Mouse (Mus musculus) thymus, postnatal 10 days (tissue): Measurements from ENCODE around the gene Tyro3.

Experiments
- DNase-seq, 2 experiments: peaks; one replicate each; pipeline ENCODE4 v3.0.0; 2021; ENCODE audit warnings: low spot score in 2 of 2

Tyro3 gene

DNA sequence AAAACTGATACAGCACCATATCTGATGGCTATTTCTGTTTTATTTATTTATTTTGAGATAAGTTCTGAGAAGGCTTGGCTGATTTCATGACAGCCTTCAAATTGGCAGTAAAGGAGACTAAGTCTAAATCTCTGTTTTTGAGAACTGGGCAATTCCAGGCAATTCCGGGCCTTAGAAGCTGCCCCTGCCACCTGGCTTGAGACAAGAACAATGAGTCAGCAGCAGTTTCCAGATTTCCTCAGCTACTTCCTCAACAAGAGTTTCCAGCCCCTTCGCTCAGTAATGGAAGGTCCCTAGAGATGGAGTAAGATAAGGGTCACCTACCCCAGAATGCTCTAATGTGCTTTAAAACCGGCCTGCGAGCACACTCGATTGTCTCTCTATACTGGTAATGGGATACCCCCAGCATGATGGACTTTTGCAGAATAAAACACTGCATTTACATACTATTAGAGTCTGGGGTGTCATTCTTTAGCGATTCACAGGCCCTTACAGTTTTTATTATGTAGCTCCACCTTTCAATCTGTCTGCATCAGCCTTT, 57.8 kb downstream of the Tyro3 start:
- no peak for DNase-seq

DNA sequence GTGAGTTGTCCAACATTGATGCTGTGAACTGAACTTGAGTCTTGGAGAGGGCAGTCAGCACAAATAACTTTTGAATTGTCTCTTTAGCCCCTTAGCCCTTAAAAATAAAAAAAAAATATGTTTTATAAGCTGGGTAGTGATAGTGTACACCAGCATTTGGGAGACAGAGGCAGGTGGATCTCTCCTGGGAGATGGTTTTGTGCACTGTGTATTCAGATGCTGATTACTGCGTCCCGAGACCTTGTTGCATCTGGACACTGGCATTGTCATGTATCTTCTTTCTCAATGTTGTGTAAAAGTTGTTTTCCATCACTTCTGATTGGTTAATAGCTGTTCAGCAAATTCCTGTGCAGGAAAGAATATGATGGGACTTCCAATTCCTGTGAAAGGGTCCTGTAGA, 59.8 kb downstream of the Tyro3 start:
- no peak for DNase-seq

DNA sequence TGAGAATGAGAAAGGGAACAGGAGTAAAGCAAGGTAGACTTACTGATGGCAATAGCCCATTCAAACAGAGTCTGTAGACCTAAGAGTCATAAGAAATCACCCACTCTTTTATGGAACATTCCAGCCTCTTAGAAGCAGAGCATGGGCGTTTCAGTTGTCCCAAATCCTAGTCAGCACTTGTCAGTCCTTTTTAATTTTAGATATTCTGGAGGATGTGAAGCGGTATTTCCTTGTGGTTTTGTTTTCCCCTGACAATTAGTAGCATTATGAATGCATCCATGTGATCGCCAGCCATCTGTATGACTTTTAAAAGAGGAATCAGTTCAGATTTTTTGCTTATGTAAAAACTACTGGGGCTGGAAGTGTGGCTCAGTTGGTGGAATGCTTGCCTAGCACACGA, 67.0 kb downstream of the Tyro3 start:
- DNase-seq = no peak
